Mouse (Mus musculus) naive thymus-derived CD4-positive, alpha-beta T cell, adult 2 months (primary cell): ENCODE data around the gene Gm47995.

Source experiments
- DNase-seq: peaks from one replicate; pipeline ENCODE4 v3.0.0-alpha.2; 2011; ENCODE audit warnings: low read depth

The Gm47995 gene

GRCm38 (mm10) chr1:151232346-151232745, 34.1 kb downstream of the Gm47995 start:
- DNase-seq, result no peak

- DNase-seq, result no peak
Observed at GRCm38 (mm10) chr1:151233756-151234155, 35.5 kb downstream of the Gm47995 start.

- no peak for DNase-seq
Observed at GRCm38 (mm10) chr1:151235574-151235973, 37.3 kb downstream of the Gm47995 start.

- peak; percentile 16 for DNase-seq
Observed at GRCm38 (mm10) chr1:151236141-151236930, 38.1 kb downstream of the Gm47995 start.

GRCm38 (mm10) chr1:151237780-151238179, 39.5 kb downstream of the Gm47995 start:
- DNase-seq, result no peak

- no peak for DNase-seq
Observed at GRCm38 (mm10) chr1:151243332-151243731, 45.1 kb downstream of the Gm47995 start.

GRCm38 (mm10) chr1:151244013-151244412, 45.8 kb downstream of the Gm47995 start:
- no peak for DNase-seq

- DNase-seq, result no peak
Observed at GRCm38 (mm10) chr1:151244761-151245160, 46.5 kb downstream of the Gm47995 start.

GRCm38 (mm10) chr1:151245165-151245564, 46.9 kb downstream of the Gm47995 start:
- no peak for DNase-seq

- no peak for DNase-seq
Observed at GRCm38 (mm10) chr1:151245846-151246245, 47.6 kb downstream of the Gm47995 start.
